Mouse (Mus musculus) hindbrain, postnatal 0 days (tissue): ENCODE data around the gene Mesp1. TPM values are rescaled to one million over a fixed set of nuclear protein-coding genes. Genes with fewer than 3 reads are reported as not detected.

Experiments
- ATAC-seq: fragments of 200-750 bp; cut with Nextera tagmentation; 2 replicates; pipeline ENCODE4 v1.8.0; 2017; ENCODE audit warnings: mild to moderate bottlenecking, moderate TSS enrichment, moderate library complexity
- DNase-seq: peaks from one replicate; pipeline ENCODE4 v3.0.0-alpha.2; 2015; ENCODE audit warnings: low spot score
- H3K27ac ChIP-seq: fragments of 300-500 bp; sonication (generic); 2 replicates; pipeline ENCODE4 v1.5.1; 2014; ENCODE audit warnings: mild to moderate bottlenecking
- H3K27me3 ChIP-seq: fragments of 300-500 bp; sonication (generic); 2 replicates; pipeline ENCODE4 v1.6.1; 2014; ENCODE audit warnings: low read length, mixed read lengths; ENCODE audit not compliant: insufficient read depth
- H3K36me3 ChIP-seq: fragments of 300-500 bp; sonication (generic); 2 replicates; pipeline ENCODE4 v1.6.1; 2014; ENCODE audit warnings: low read length, mixed read lengths; ENCODE audit not compliant: insufficient read depth
- H3K4me1 ChIP-seq: fragments of 300-500 bp; sonication (generic); 2 replicates; pipeline ENCODE4 v1.6.1; 2014; ENCODE audit warnings: antibody characterized with exemption, low read length, mixed read lengths; ENCODE audit not compliant: insufficient read depth
- H3K4me2 ChIP-seq: fragments of 300-500 bp; sonication (generic); 2 replicates; pipeline ENCODE4 v1.6.1; 2014; ENCODE audit warnings: low read depth, mild to moderate bottlenecking, low read length, moderate library complexity, mixed read lengths
- H3K4me3 ChIP-seq: fragments of 300-500 bp; sonication (generic); 2 replicates; pipeline ENCODE4 v1.5.1; 2014; ENCODE audit warnings: low read length
- H3K9ac ChIP-seq: fragments of 300-500 bp; sonication (generic); replicated peaks from 2 replicates; pipeline ENCODE4 v1.6.1; 2014; ENCODE audit warnings: mild to moderate bottlenecking, low read length, moderate library complexity, mixed read lengths
- H3K9me3 ChIP-seq: fragments of 300-500 bp; sonication (generic); 2 replicates; pipeline ENCODE4 v1.6.1; 2016; ENCODE audit warnings: low read length, mixed read lengths
- CTCF ChIP-seq: IDR thresholded peaks from 2 replicates; pipeline ENCODE4 v1.5.1; 2016; ENCODE audit warnings: antibody characterized with exemption, control low read depth, low read depth
- WGBS: fragments of 180-500 bp; shearing (Covaris S2); extraction: QIAGEN DNeasy Blood & Tissue Kit; methylation state at CpG from one replicate; pipeline ENCODE4 v1.1.7; 2014; 5-methylcytosine and 5-hydroxymethylcytosine counted together
- polyA plus RNA-seq: library from polyadenylated mRNA; unstranded; fragments of >200 nt; fragmentation: Nextera tagmentation; extraction: Ambion mirVana; gene quantifications from 2 replicates; pipeline ENCODE4 v1.2.1, GENCODE M21; 2015
- total RNA-seq: library from RNA; depleted of rRNA; stranded (reverse); fragments of >200 nt; gene quantifications from 2 replicates; pipeline ENCODE4 v1.2.3, GENCODE M21; 2014

The Mesp1 gene
- total and polyA plus RNA-seq, 2 experiments from 2014 or later: 0.52 to 0.63 TPM

GRCm38 (mm10) chr7:79759766-79760165 lies 33.8 kb downstream of the Mesp1 start:
- no peaks in the 10 kb centered on the region for H3K9me3 ChIP-seq
- no peaks in the 10 kb centered on the region for H3K27me3 ChIP-seq
- no peak overlapping the region for H3K9ac ChIP-seq
- no peak overlapping the region for H3K4me2 ChIP-seq
- TF ChIP-seq CTCF: no peak
- no peak overlapping the region for H3K27ac ChIP-seq
- H3K4me1 ChIP-seq: no peaks in the 10 kb centered on the region
- no peak overlapping the region for H3K4me3 ChIP-seq
- DNase-seq (no peak), ATAC-seq (no peak)
- H3K36me3 ChIP-seq: no peaks in the 10 kb centered on the region

GRCm38 (mm10) chr7:79758176-79758575 lies 35.4 kb downstream of the Mesp1 start:
- no peaks in the 10 kb centered on the region for H3K9me3 ChIP-seq
- no peak overlapping the region for H3K4me3 ChIP-seq
- no peak for ATAC-seq
- TF ChIP-seq CTCF: no peak
- H3K4me1 ChIP-seq: no peaks in the 10 kb centered on the region
- 73% methylated on average over 6 of the region's 6 CpGs for WGBS
- H3K4me2 ChIP-seq: no peak overlapping the region
- H3K9ac ChIP-seq: no peak overlapping the region
- no peaks in the 10 kb centered on the region for H3K36me3 ChIP-seq
- H3K27ac ChIP-seq: no peak overlapping the region
- no peaks in the 10 kb centered on the region for H3K27me3 ChIP-seq
- DNase-seq: no peak

GRCm38 (mm10) chr7:79756334-79756733 lies 37.3 kb downstream of the Mesp1 start:
- no peaks in the 10 kb centered on the region for H3K27me3 ChIP-seq
- WGBS: 57% methylated on average over 2 of the region's 2 CpGs
- ATAC-seq: no peak

GRCm38 (mm10) chr7:79749511-79749910 lies 44.1 kb downstream of the Mesp1 start:
- Histone ChIP-seq H3K4me1 (no peaks in the 10 kb centered on the region), H3K27me3 (no peaks in the 10 kb centered on the region), H3K4me3 (no peak overlapping the region), H3K36me3 (no peaks in the 10 kb centered on the region), H3K27ac (no peak overlapping the region), H3K9ac (no peak overlapping the region), H3K9me3 (no peaks in the 10 kb centered on the region), H3K4me2 (no peak overlapping the region)
- DNase-seq: no peak
- no peak for ATAC-seq
- TF ChIP-seq CTCF: no peak
- WGBS: 86% methylated on average over 6 of the region's 6 CpGs

More at GRCm38 (mm10) chr7:79756334-79756733, 37.3 kb downstream of the Mesp1 start:
- TF ChIP-seq CTCF: peak; percentile 50
- Histone ChIP-seq H3K4me1 (no peaks in the 10 kb centered on the region), H3K9me3 (no peaks in the 10 kb centered on the region), H3K9ac (no peak overlapping the region), H3K27ac (no peak overlapping the region), H3K36me3 (no peaks in the 10 kb centered on the region), H3K4me3 (no peak overlapping the region), H3K4me2 (no peak overlapping the region)
- DNase-seq: no peak

GRCm38 (mm10) chr7:79747659-79748058 lies 45.9 kb downstream of the Mesp1 start:
- Histone ChIP-seq H3K36me3 (no peaks in the 10 kb centered on the region), H3K27ac (no peak overlapping the region), H3K4me2 (no peak overlapping the region), H3K27me3 (no peaks in the 10 kb centered on the region), H3K9ac (no peak overlapping the region), H3K4me3 (no peak overlapping the region), H3K9me3 (no peaks in the 10 kb centered on the region), H3K4me1 (peaks cover 5% of the 10 kb centered on the region; the same call in 1 of the 2 replicates)
- ATAC-seq (no peak), DNase-seq (no peak)
- WGBS: 72% methylated on average over 6 of the region's 6 CpGs
- no peak for TF ChIP-seq CTCF

- Histone ChIP-seq H3K36me3 (no peaks in the 10 kb centered on the region), H3K27ac (no peak overlapping the region), H3K9me3 (no peaks in the 10 kb centered on the region), H3K4me1 (peaks cover 5% of the 10 kb centered on the region; the same call in 1 of the 2 replicates), H3K4me2 (no peak overlapping the region), H3K4me3 (no peak overlapping the region), H3K9ac (no peak overlapping the region), H3K27me3 (no peaks in the 10 kb centered on the region)
- no peak for TF ChIP-seq CTCF
- DNase-seq: no peak
- ATAC-seq: no peak
- WGBS: 87% methylated on average over 5 of the region's 5 CpGs
These were observed 49.0 kb downstream of the Mesp1 start for GRCm38 (mm10) chr7:79744585-79744984.

GRCm38 (mm10) chr7:79744051-79744450 lies 49.5 kb downstream of the Mesp1 start:
- 90% methylated on average over 9 of the region's 9 CpGs for WGBS

More at GRCm38 (mm10) chr7:79744051-79744450, 49.5 kb downstream of the Mesp1 start:
- H3K27ac ChIP-seq: no peak overlapping the region
- no peak overlapping the region for H3K9ac ChIP-seq
- ATAC-seq: no peak
- H3K9me3 ChIP-seq: no peaks in the 10 kb centered on the region
- DNase-seq: no peak
- TF ChIP-seq CTCF: no peak
- H3K4me2 ChIP-seq: no peak overlapping the region
- no peaks in the 10 kb centered on the region for H3K36me3 ChIP-seq
- no peaks in the 10 kb centered on the region for H3K27me3 ChIP-seq
- peaks cover 5% of the 10 kb centered on the region; the same call in 1 of the 2 replicates for H3K4me1 ChIP-seq
- no peak overlapping the region for H3K4me3 ChIP-seq
